ENCODE assay signal across 12 mouse cellular contexts in genomic region chr4:58437271-58437670, GRCm38 (mm10).
DNase-seq lines count a peak whose midpoint lies in the region; TF ChIP-seq lines count a peak whose summit lies in the region.
"Had no signal": no experiment of that assay in that cellular context is flagged by ENCODE, and none has a peak within 500 bp of the region (broad histone marks: within the 10 kb centered on the region; RNA-seq: fewer than 3 reads in every experiment).

No protein-coding gene starts in this region.

- H3K36me3 ChIP-seq in ES-Bruce4 (ENCODE audit: control insufficient read depth, insufficient read depth, low read length, poor library complexity, severe bottlenecking): no peaks in the 10 kb centered on the region
- H3K36me3 ChIP-seq: G1E had no signal

- no peaks in the 10 kb centered on the region for H3K9me3 ChIP-seq in ES-Bruce4 (replicated peaks; ENCODE audit: control insufficient read depth, insufficient read depth, low read length, poor library complexity, severe bottlenecking)
- H3K9me3 ChIP-seq: forebrain, embryonic 10.5 days; limb, embryonic 13.5 days had no signal

- DNase-seq in adrenal gland, adult (ENCODE audit: inconsistent age in 2 of 2, low spot score in 1 of 2): peak; percentile 39 to 57
- no peak for DNase-seq in adrenal gland, adult 8-10 months
- DNase-seq in layer of hippocampus, adult 2 months (ENCODE audit: low spot score in 2 of 2): no peak
- no peak for DNase-seq in layer of hippocampus, adult 8-10 months (ENCODE audit: low spot score in 2 of 2)
- no peak for DNase-seq in brain, embryonic 14.5 days (ENCODE audit: low read depth)
- DNase-seq in Muller cell, postnatal 12 days (ENCODE audit: inconsistent ontology term): no peak
- no peak for DNase-seq in frontal cortex, postnatal 36 days (ENCODE audit: low spot score in 2 of 2)
- DNase-seq: cerebellum, adult 9-10 months had no signal

- no peaks in the 10 kb centered on the region for H3K27me3 ChIP-seq in ES-Bruce4 (ENCODE audit: control insufficient read depth, insufficient read depth, low read length, poor library complexity, severe bottlenecking)
- H3K27me3 ChIP-seq: limb, embryonic 13.5 days had no signal

- H3K4me3 ChIP-seq in layer of hippocampus, adult 2 months: no peak overlapping the region
- H3K4me3 ChIP-seq in ES-Bruce4 (ENCODE audit: low read depth, low read length): no peak overlapping the region
- H3K4me3 ChIP-seq: forebrain, embryonic 10.5 days; limb, embryonic 13.5 days had no signal

- TF ChIP-seq CTCF in layer of hippocampus, adult 2 months (conservative IDR thresholded peaks at IDR 0.05): peak; percentile 34
- TF ChIP-seq CTCF in ES-Bruce4 (IDR thresholded peaks at IDR 0.05; ENCODE audit: low read depth, low read length): peak; percentile 74
- TF ChIP-seq CTCF in brain, embryonic 14.5 days (IDR thresholded peaks at IDR 0.05; ENCODE audit: borderline replicate concordance, extremely low read depth, insufficient read depth, insufficient read length): peak; percentile 6; the same call in 1 of the 2 replicates

- H3K9ac ChIP-seq in ES-Bruce4 (ENCODE audit: low read depth, poor library complexity, severe bottlenecking): no peak overlapping the region
- H3K9ac ChIP-seq: limb, embryonic 13.5 days had no signal

- TF ChIP-seq POLR2A in ES-Bruce4 (IDR thresholded peaks at IDR 0.05; ENCODE audit: insufficient read depth, low read length): no peak
- no peak for TF ChIP-seq POLR2A in brain, embryonic 14.5 days (IDR thresholded peaks at IDR 0.05; ENCODE audit: borderline replicate concordance, extremely low read depth, insufficient read depth, insufficient read length, poor library complexity, severe bottlenecking)

- no peak overlapping the region for H3K27ac ChIP-seq in layer of hippocampus, adult 2 months
- no peak overlapping the region for H3K27ac ChIP-seq in ES-Bruce4 (ENCODE audit: insufficient read depth, low read length)
- H3K27ac ChIP-seq: forebrain, embryonic 10.5 days; limb, embryonic 13.5 days had no signal

- no peak for TF ChIP-seq EP300 in ES-Bruce4 (IDR thresholded peaks at IDR 0.05; ENCODE audit: insufficient read depth, low read depth, low read length)

- no peaks in the 10 kb centered on the region for H3K4me1 ChIP-seq in ES-Bruce4 (ENCODE audit: control insufficient read depth, insufficient read depth, low read length)

Comparison
In these comparisons a context has a peak if more than half of its experiments do, and no peak if none do; other contexts are left out.
1. DNase-seq: peak in adrenal gland, adult (2 of 2); none in adrenal gland, adult 8-10 months (single experiment), layer of hippocampus, adult 2 months (0 of 2), layer of hippocampus, adult 8-10 months (0 of 2), brain, embryonic 14.5 days (single experiment), Muller cell, postnatal 12 days (single experiment) and frontal cortex, postnatal 36 days (0 of 2).
2. CTCF ChIP-seq: peak in every context shown above with its lines; median percentile 74 in ES-Bruce4; 34 in layer of hippocampus, adult 2 months; 6 in brain, embryonic 14.5 days.